Mouse (Mus musculus): Measurements from ENCODE around the gene Tmem50b.
A peak's percentile ranks its signal among the peaks of the same experiment; 100 is the strongest.
"Not testable (repeated sequence)": the region's sequence is repeated elsewhere in the genome, so short reads cannot be mapped to it uniquely, and the experiment has no call there.

The Tmem50b gene

DNA sequence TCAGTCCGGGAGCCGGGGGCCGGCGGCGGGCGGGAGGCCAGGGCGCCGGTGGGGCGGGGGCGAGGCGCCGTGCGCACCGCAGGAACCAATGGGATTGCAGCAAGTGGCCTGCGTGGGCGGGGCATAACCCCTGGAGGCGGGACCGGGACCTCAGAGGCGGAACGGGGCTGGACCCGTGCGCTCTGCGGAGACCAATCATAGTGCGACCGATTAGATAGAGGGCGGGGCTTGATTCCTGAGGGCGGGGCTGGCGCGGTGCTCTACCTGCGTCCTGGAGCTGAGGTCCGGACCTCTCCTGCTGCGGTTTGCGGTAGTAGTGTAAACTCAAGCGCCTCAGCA lies at the start of gene Tmem50b:
TSS of gene Tmem50b (minus strand) at position 129 of the 339 bp plus-strand sequence.
- peak; percentile 97 for DNase-seq (ENCODE audit: low read depth)

DNA sequence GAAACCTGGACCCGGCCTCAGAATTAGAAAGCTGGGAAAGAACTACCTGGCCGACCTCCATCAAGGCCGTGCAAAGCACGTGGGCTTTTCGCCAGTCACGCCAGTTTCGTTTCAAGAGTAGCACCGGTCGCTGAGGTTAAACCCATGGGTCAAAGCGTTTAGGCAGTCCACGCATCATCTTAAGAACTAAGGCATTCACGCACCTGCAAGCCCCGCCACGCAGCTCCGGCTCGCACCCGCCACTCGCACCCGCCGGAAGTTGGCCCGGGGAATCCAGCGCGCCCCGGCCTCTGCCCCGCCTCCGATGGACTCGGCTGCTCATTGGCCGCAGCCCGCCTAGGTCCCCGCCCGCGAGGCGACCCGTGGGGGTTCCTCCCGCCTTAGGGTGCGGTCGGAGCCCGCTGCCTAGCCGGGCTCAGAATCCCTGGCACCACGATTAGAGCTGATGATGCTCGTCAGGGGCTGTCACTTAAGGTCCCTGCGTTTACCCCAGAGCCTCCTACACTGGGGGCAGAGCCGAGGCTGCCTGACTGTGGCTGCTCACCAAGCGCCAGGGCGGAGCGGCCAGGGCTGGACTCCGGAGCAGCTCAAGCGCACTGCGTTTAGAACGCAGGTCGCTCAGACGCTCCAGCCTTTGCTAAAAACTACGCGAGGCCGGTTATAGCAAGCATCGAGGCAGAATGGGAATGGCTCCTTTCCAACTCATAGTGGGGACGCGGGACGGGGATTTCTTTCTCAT lies 49.2 kb upstream of the Tmem50b start, which contains the start of gene Gart:
TSS of gene Gart (minus strand) at position 272 of the 739 bp plus-strand sequence.
- peak; percentile 89 for DNase-seq (ENCODE audit: low read depth)

- peak; percentile 88 for DNase-seq (ENCODE audit: low read depth)
Measured at GRCm38 (mm10) chr16:91645995-91646602, 48.5 kb upstream of the Tmem50b start.

DNA sequence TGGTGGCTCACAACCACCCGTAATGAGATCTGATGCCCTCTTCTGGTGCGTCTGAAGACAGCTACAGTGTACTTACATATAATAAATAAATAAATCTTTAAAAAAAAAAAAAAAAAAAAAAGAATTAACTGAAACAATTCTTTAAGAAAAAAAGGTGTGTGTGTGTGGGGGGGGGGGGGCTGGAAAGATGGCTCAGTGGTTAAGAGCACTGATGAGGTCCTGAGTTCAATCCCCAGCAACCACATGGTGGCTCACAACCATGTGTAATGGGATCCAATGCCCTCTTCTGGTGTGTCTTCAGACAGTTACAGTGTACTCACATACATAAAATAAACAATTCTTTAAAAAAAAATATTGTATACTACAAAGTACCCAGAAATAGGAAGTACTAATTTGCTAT lies 47.8 kb upstream of the Tmem50b start:
- DNase-seq (ENCODE audit: low read depth), result not testable (repeated sequence)

DNA sequence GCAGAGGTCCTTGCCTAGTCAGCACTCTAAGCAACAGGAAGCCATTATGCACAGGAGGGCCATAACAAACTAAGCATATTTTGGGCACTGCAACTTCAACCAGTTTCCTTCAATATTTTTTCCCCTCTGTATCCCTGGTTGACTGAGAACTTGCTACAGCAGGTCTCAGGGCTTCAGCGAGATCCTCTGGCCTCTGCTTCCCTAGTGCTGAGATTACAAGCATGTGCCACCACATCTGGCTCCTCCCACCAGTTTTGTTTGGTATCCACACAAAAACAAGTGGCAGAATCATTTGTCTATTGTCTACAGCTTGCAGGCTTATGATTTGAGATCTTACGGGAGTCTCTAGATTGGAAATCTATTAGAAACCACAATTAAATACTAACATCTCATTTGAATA lies 47.3 kb upstream of the Tmem50b start:
- DNase-seq (ENCODE audit: low read depth), result peak; percentile 46

- no peak for DNase-seq (ENCODE audit: low read depth)
Measured at GRCm38 (mm10) chr16:91640171-91640570, 42.6 kb upstream of the Tmem50b start.

- no peak for DNase-seq (ENCODE audit: low read depth)
Measured at GRCm38 (mm10) chr16:91639636-91640035, 42.0 kb upstream of the Tmem50b start.

DNA sequence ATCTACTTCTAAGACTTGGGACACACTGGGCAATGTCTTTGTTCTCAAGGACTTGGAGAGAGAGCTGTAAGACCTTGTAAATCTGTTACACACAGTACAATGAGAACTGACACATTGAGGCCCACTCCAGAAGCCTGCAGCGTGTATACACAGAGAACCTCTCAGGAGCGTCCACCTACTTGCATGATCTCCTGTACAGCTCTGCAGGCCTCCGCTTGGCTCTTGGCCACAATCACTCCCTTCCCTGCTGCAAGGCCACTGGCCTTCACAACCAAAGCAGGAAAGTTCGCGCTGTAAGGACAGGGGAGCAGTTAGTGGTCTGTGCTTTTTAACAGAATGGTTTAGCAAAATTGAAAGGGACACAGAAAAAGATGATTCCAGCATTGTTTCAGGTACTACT lies 41.6 kb upstream of the Tmem50b start:
- no peak for DNase-seq (ENCODE audit: low read depth)

- no peak for DNase-seq (ENCODE audit: low read depth)
Measured at GRCm38 (mm10) chr16:91633641-91634040, 36.0 kb upstream of the Tmem50b start.

DNA sequence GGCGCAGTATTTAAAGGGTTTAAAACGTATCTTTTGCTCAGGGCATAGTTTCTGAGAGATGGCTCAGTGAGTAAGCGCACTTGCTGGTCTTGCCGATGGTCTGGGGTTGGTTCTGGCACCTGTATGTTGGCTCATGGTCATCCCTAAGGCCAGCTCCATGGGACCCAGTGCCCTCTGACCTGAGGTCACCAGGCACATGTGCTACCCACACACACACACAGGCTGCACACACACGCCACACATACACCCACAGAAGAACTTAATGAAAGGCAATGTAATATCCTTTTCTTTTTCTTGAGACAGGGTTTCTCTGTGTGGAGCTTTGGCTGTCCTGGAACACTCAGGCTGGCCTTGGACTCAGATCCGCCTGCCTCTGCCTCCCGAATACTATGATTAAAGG lies 35.3 kb upstream of the Tmem50b start:
- no peak for DNase-seq (ENCODE audit: low read depth)

GRCm38 (mm10) chr16:91632439-91632838 lies 34.8 kb upstream of the Tmem50b start:
- no peak for DNase-seq (ENCODE audit: low read depth)

DNA sequence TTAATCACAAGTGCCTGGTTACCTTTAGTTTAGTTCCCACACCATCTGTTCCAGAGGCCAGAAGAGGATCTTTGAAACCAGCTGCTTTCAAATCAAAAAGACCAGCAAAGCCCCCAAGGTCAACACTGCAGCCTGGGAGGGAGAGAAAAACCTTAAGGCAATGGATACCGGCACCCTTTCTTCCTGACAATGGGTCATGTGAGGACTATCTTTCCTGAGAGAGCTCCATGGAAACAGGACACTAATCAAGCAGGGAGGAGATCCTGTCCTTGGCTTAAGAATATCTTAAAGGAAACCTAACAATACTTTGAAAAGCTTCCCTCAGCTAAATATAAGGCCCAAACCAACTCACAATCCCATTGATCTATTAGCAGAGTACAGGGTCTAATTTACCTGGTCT lies 33.0 kb upstream of the Tmem50b start:
- no peak for DNase-seq (ENCODE audit: low read depth)

- no peak for DNase-seq (ENCODE audit: low read depth)
Measured at GRCm38 (mm10) chr16:91629749-91630148, 32.1 kb upstream of the Tmem50b start.

DNA sequence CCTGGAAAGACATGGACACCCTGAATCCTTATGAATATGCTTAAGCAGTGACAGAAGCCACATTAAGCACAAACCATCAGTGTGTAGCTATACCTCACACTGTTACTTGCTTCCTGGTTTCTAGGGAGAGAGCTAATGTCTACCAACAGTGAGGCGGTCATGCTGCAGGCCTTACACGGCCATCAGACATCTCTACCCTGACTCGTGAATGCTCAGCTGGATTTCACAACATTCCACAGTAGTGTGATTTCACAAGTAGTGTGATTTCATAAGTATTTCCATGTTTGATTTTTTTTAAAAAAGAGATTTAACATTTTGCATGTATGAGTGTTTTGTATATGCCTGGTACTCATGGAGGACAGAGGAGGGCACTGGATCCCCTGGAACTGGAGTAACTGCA lies 31.1 kb upstream of the Tmem50b start:
- peak; percentile 47 for DNase-seq (ENCODE audit: low read depth)

- no peak for DNase-seq (ENCODE audit: low read depth)
Measured at GRCm38 (mm10) chr16:91627831-91628230, 30.2 kb upstream of the Tmem50b start.

DNA sequence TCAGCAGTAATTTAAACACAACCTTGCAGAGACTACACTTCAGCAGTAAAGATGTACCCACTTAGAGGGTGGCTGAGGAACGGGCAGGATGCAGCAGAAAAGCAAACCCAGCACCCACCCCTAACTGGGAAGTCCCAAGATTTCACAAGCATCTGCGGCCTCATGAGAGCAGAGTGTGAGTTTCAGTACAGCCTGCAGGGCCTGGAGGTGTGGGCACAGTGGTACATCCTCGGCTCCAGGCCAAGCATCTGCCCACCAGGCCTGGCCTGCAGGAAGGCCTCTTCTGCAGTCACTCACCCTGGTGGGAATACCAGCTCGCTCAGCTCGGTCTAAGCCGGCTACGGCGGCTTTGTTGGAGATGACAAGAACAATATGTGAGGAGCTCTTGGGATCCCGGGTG lies 25.5 kb upstream of the Tmem50b start:
- no peak for DNase-seq (ENCODE audit: low read depth)

GRCm38 (mm10) chr16:91620991-91621390 lies 23.4 kb upstream of the Tmem50b start:
- no peak for DNase-seq (ENCODE audit: low read depth)

GRCm38 (mm10) chr16:91620185-91620584 lies 22.6 kb upstream of the Tmem50b start:
- no peak for DNase-seq (ENCODE audit: low read depth)

GRCm38 (mm10) chr16:91618511-91619501 lies 21.2 kb upstream of the Tmem50b start, which contains the start of gene Dnajc28:
TSS of gene Dnajc28 (minus strand) at chr16:91619026.
- peak; percentile 76 for DNase-seq (ENCODE audit: low read depth)

DNA sequence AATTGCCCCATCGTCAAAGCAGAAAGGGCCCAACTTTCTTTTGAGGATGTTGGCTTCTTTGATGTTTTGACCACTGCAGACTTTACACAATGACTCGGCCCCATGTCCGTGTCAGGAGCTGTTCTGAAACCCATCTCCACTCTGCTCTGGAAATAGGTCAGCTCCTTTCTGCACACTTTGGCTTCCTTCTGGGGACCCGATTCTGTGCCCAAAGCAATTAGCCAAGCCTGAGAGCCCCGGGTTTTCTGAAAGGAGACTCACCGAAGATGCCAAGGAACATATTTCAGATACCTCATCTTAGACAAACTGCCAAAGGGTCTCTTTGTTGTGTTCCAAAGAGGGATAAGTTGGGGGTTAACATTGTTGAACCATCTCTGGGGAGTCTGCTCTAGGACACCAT lies 17.0 kb upstream of the Tmem50b start:
- peak; percentile 53 for DNase-seq (ENCODE audit: low read depth)

DNA sequence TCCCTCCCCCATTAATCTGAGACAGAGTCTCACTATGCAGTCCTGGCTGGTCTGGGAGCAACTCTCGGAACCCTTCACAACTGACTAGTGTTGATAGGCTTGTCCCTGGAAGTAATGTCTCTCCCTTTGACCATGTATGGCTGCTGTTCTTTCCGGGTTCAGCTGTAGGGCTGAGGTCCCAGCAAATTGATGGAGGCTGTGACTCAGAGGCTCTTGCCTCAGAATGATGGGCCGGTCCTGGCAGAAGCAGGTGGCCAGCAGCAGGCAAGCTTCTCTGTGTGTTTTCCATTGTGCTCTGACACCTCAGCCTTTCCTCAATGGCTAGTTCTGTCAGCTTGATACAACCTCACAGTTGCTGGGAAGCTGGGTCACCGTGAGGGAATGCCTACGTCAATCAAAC lies 14.9 kb upstream of the Tmem50b start:
- peak; percentile 58 for DNase-seq (ENCODE audit: low read depth)

DNA sequence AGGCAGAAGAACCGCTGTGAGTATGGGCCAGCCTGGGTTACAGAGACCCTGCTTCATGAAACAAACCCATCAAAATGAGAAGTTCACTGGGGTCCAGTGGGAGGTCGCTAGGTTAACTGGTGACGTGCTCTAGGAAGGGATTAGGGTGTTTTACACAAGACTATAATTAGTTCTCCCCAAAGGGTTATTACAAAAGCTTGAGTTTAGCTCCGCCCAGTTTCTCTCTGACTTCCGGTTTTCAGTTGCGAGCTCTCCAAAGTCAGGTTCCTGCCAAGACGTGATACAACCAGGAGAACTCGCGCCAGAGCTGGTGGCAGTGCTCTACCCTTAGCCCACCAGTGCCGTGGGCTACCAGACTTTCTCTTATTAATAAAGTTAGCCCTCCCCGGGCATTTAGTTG lies 13.6 kb upstream of the Tmem50b start:
- DNase-seq (ENCODE audit: low read depth), result peak; percentile 64

Measured in 416B (cell line).